Mouse (Mus musculus): Measurements from ENCODE around the gene Rnf141.

The Rnf141 gene

GRCm38 (mm10) chr7:110834018-110834417, 10.2 kb downstream of the Rnf141 start:
- DNase-seq (ENCODE audit: low read depth, low spot score): no peak

- DNase-seq (ENCODE audit: low read depth, low spot score): no peak
These were observed 11.2 kb downstream of the Rnf141 start for GRCm38 (mm10) chr7:110833024-110833423.

- DNase-seq (ENCODE audit: low read depth, low spot score): no peak
These were observed 20.0 kb downstream of the Rnf141 start for GRCm38 (mm10) chr7:110823995-110824953.

- no peak for DNase-seq (ENCODE audit: low read depth, low spot score)
These were observed 20.7 kb downstream of the Rnf141 start for GRCm38 (mm10) chr7:110823593-110823992.

GRCm38 (mm10) chr7:110823076-110823475, 21.2 kb downstream of the Rnf141 start:
- DNase-seq (ENCODE audit: low read depth, low spot score): no peak

GRCm38 (mm10) chr7:110822055-110822454, 22.2 kb downstream of the Rnf141 start:
- no peak for DNase-seq (ENCODE audit: low read depth, low spot score)

GRCm38 (mm10) chr7:110821653-110822052, 22.6 kb downstream of the Rnf141 start:
- no peak for DNase-seq (ENCODE audit: low read depth, low spot score)

GRCm38 (mm10) chr7:110821068-110821467, 23.2 kb downstream of the Rnf141 start:
- no peak for DNase-seq (ENCODE audit: low read depth, low spot score)

- DNase-seq (ENCODE audit: low read depth, low spot score): no peak
These were observed 25.4 kb downstream of the Rnf141 start for GRCm38 (mm10) chr7:110818787-110819350.

GRCm38 (mm10) chr7:110818206-110818605, 26.1 kb downstream of the Rnf141 start:
- no peak for DNase-seq (ENCODE audit: low read depth, low spot score)

GRCm38 (mm10) chr7:110816037-110816436, 28.2 kb downstream of the Rnf141 start:
- no peak for DNase-seq (ENCODE audit: low read depth, low spot score)

GRCm38 (mm10) chr7:110813983-110814382, 30.3 kb downstream of the Rnf141 start:
- no peak for DNase-seq (ENCODE audit: low read depth, low spot score)

- no peak for DNase-seq (ENCODE audit: low read depth, low spot score)
These were observed 32.7 kb downstream of the Rnf141 start for GRCm38 (mm10) chr7:110811529-110811928.

- DNase-seq (ENCODE audit: low read depth, low spot score): no peak
These were observed 33.3 kb downstream of the Rnf141 start for GRCm38 (mm10) chr7:110810995-110811394.

GRCm38 (mm10) chr7:110809585-110810557, 34.4 kb downstream of the Rnf141 start:
- no peak for DNase-seq (ENCODE audit: low read depth, low spot score)

GRCm38 (mm10) chr7:110808962-110809361, 35.3 kb downstream of the Rnf141 start:
- DNase-seq (ENCODE audit: low read depth, low spot score): no peak

GRCm38 (mm10) chr7:110807460-110808030, 36.7 kb downstream of the Rnf141 start:
- no peak for DNase-seq (ENCODE audit: low read depth, low spot score)

- no peak for DNase-seq (ENCODE audit: low read depth, low spot score)
These were observed 40.0 kb downstream of the Rnf141 start for GRCm38 (mm10) chr7:110804266-110804665.

GRCm38 (mm10) chr7:110803131-110803530, 41.1 kb downstream of the Rnf141 start:
- no peak for DNase-seq (ENCODE audit: low read depth, low spot score)

- peak; percentile 59 for DNase-seq (ENCODE audit: low read depth, low spot score)
These were observed 43.2 kb downstream of the Rnf141 start for GRCm38 (mm10) chr7:110801028-110801427.

GRCm38 (mm10) chr7:110797722-110798409, 46.4 kb downstream of the Rnf141 start:
- no peak for DNase-seq (ENCODE audit: low read depth, low spot score)
